Mouse (Mus musculus) heart, postnatal 0 days (tissue): Measurements from ENCODE around the gene Gm17428.

Source experiments
- CTCF ChIP-seq: IDR thresholded peaks from 2 replicates; pipeline ENCODE4 v1.5.1; 2016; ENCODE audit warnings: antibody characterized with exemption, control low read depth, low read depth
- EP300 ChIP-seq: IDR thresholded peaks from 2 replicates; pipeline ENCODE4 v1.6.1; 2016; ENCODE audit warnings: antibody characterized with exemption, low read depth

- TF ChIP-seq CTCF (no peak), EP300 (no peak)
Measured at GRCm38 (mm10) chr14:54948781-54949180, 28.0 kb upstream of the Gm17428 start.
